Mouse (Mus musculus) bone marrow macrophage, adult 2 months (primary cell): ENCODE measurements around the gene Iqce.
"Not testable (repeated sequence)": the region's sequence is repeated elsewhere in the genome, so short reads cannot be mapped to it uniquely, and the experiment has no call there.

Experiments used
- CTCF ChIP-seq: IDR thresholded peaks from 2 replicates; pipeline ENCODE4 v1.5.1; 2012; ENCODE audit warnings: low read depth, mild to moderate bottlenecking, low read length, moderate library complexity
- POLR2A ChIP-seq: IDR thresholded peaks from 2 replicates; pipeline ENCODE4 v1.6.1; 2012; ENCODE audit warnings: mild to moderate bottlenecking, low read depth, low read length, borderline replicate concordance

DNA sequence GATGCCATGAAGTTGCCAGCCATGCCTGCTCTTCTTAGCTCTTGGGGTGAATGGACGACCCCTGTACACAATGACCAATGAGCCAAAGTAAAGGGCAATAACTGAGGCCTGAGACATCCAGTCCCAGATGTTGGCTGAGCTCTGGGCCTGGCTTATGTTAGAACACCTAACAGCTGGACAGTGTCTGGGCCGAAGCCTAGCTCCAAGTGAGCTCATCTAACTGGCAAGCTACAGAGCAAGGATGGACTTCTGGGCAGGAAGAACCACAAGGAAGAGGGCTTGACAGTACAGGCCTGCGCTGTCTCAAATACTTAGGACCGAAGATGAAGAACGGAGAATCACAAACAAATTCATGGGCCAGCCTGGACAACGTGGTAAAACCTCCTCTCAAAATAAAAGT is 29.6 kb downstream of the Iqce start:
- not testable (repeated sequence) for TF ChIP-seq POLR2A, CTCF
